Mouse (Mus musculus) retina, postnatal 1 day (tissue): ENCODE data around the gene Mrps17.
A peak's percentile ranks its signal among the peaks of the same experiment; 100 is the strongest.

Experiments
- DNase-seq: peaks from one replicate; pipeline ENCODE4 v3.0.0-alpha.2; 2012

The Mrps17 gene

GRCm38 (mm10) chr5:129742903-129743488 lies 27.7 kb downstream of the Mrps17 start:
- no peak for DNase-seq

DNA sequence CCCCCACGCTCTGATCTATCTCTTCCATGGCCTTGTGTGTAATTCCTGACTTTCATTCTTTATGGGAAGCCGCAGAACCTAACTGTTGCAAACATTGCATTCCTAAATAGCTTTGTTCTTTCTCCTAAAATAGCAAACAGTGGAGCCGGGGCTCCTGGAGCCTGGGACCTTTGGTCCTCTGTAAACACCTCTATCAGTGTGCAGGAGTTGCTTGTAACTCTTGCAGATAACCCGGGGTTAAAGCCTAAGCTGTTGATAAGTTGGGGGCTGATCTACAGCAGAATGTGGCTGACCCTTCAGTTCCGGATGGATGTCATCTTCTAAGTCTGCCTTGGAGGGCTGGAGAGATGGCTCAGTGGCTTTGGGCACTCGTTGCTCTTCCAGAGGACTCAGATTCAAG lies 28.8 kb downstream of the Mrps17 start:
- no peak for DNase-seq

DNA sequence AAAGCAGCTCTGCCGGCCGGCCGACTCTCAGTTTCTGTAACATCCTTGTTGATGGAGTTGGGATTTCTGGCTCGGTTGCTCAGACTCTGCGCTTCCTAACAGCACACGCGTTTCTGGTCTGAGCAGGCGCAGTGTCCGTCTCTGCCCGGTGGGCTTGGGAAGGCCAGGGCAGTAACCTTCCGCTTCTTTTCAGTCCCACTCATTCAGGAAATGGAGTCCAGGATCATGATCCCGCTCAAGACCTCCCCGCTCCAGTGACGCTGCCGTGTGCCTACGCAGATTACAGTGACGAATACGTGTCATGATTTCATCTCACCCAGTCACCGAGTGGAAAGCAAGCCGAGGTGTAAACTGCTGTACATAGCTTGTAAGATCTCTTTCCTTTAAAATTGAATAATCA lies 41.6 kb downstream of the Mrps17 start:
- no peak for DNase-seq

DNA sequence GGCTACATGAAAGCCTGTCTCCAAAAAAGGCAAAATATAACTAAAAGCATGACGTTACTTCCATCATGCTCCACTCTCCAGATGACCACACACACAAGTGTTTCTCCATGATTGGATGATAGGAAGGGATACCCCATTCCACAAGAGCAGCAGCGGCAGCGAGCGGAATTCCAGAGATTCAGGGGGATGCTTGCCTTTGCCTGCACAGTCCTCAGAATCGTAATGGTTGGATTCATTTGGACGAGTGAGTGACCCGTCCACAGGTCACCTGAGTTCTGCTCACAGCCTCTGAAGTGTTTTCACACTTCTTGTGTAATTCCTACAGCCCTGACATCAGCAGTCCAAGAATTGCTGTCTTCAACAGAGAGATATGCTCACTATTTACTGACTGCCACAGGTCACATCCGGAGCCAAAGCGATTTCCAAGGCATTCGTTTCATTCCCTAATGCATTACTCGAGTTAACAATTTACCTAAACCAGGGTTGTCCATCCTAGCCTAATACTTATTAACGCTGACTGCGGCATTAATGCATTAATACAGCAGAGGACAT lies 44.7 kb downstream of the Mrps17 start:
- no peak for DNase-seq

DNA sequence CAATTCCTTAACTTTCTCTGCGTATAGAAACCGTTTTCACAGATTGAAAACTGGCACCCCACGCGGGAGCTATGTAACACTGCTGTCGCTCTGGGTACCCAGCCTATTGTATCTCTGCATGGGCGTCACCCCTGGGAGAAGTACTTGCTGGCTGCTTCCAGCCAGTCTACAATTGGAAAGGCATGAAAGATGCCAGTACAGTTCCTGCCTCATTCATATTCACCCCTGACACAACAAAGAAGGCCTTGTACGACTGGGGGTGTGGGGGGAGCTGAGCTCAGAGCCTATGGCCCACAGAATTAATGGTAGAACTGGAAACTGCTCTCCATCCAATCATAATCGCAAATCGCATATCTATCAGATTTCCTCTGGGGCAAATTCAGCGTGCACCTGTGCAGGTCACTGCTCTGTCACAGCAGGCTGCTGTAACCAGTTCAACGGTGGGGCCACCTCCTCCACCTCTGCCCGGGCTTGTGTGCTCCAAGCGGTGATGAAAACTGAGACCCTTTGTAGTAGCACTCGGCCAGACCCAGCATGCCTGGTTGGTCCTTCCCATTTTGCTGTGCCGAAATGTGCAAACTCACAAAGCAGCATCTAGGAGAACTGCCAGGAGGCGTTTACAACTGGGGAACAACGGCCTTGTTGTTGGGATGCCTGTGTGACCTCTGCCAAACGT lies 46.7 kb downstream of the Mrps17 start:
- DNase-seq, result peak; percentile 16

DNA sequence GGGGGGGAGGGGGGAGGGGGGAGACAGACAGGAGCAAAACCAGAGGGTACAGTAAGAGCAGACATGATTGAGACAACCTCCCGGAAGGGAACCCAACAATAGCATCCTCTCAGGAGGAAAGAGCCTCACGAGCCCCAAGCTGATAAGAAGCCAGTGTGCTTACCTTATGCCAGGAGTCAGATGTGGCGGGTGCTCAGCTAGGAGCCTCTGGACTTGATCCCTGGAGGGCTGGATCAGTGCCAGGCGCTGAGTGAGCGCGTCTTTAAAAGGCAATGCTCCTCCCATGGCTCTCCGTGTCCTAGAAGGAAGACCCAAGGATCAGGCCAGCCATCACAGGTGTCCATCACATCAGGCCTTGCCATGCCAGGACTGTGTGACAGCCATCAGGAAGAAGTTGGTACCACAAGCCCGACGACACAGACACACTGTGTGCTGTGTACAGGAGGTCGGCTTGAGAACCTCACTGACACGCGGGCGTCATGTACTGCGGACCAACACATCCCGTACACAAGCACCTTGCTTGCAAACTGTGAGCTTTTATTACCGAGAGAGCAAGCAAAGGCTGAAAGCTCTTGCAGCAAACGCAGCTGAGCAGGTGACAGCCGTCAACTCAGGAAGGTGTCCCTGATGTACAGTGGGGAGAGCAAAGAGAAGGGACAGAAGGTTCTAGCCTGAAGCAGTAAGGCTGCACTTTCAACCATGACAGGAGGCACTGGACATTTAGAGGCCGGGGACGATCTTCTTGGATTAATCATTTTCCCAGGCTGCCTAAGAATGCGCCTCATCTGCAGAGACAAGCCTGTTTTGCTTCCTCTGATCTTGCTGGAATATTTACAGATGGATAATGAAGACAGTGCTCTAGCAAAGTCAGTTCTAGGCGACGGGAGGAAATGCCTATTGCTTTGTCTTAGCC lies 55.4 kb downstream of the Mrps17 start:
- no peak for DNase-seq
